Mouse (Mus musculus) megakaryocyte, embryonic 14.5 days (primary cell): ENCODE data around the gene Hoxa11.

Experiments used
- FLI1 ChIP-seq: IDR thresholded peaks from 2 replicates; pipeline ENCODE4 v1.6.1; 2012; ENCODE audit warnings: low read length, inconsistent platforms, mixed read lengths
- GATA1 ChIP-seq: IDR thresholded peaks from 3 replicates; pipeline ENCODE4 v1.6.1; 2012; ENCODE audit warnings: mixed read lengths, low read length, inconsistent platforms, borderline replicate concordance

- TF ChIP-seq GATA1 (no peak), FLI1 (no peak)
Observed at GRCm38 (mm10) chr6:52270494-52271480, 25.2 kb upstream of the Hoxa11 start.
